Mouse (Mus musculus): Measurements from ENCODE around the gene Rpl27.
"Not testable (repeated sequence)": the region's sequence is repeated elsewhere in the genome, so short reads cannot be mapped to it uniquely, and the experiment has no call there.

Gene Rpl27

DNA sequence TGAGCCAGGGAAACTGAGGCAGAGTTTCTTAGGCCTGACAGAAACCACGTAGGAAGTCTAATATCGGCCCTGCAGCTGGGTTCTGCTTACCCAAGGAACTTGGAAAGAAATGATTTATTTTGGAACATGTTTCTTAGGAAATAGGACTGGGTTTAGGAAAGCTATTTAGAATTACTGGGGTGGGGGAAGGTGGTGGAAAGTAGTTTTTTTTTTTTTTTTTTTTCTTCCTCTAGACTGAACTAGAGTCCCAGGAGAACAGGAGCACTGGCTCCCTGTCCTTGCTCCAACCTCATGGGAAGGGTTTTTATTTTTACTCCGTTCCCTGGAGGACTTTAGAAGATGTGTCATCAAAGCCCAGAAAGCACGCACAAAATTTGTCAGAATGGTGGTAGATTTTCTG lies 27.1 kb downstream of the Rpl27 start:
- DNase-seq, result no peak

DNA sequence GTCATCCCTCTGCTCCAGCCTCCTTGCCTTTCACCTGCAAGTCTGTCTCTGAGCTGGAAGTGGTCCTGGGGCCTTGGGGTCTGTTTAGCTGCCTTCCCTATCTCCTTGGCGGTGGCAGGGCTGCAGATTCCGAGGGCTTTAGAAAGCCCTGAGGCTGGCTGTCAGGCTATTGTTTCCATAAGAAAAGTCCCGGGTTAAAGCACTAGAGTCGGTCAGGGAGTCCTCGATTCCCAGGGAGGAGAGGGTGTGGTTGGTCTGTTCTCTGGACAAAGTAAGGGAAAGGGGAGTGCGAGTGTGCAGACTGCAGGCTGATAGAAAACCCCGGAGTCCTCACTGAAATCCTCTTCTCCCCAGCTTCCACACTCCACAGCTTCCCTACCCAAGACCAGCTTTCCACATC lies 28.1 kb downstream of the Rpl27 start:
- DNase-seq, result no peak

DNA sequence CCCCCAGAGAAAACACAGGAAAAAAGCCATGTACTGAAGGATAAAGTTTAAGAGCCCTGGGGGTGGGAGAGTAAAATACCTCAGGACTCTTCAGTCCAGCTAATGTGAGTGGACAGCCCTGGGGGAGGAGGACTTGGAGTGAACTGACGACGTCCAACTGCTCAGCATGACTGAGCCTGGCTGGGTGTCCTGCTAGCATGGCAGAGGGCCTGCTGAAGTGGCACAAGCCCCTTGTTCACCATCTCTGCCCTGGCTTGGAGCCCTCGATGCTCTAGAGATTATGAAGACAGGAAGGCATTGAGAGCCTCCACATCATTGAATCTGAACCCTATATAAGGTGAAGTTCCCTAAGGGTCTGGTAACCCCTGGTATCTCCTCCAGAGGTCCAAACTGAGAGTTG lies 29.8 kb downstream of the Rpl27 start:
- DNase-seq, result no peak

DNA sequence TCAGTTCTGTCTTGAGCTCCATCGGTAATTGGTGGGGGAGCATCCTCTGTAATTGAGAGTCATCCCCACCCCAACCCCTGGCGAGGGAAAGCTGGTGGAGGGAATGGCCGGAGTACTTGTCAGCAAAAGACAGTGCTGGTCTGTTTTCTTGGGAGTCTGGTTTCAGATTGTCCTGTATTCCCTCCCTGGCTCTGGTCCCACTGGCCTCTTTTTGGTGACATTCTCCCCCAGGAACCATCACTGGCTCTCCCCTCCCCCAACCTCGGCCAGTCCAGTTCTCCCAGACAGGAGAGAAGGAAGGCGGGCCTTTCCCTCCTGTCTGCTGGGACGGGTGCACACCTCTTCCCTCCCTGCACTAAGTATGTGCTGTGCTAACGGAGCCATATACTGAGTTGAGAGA lies 30.2 kb downstream of the Rpl27 start:
- DNase-seq, result no peak

DNA sequence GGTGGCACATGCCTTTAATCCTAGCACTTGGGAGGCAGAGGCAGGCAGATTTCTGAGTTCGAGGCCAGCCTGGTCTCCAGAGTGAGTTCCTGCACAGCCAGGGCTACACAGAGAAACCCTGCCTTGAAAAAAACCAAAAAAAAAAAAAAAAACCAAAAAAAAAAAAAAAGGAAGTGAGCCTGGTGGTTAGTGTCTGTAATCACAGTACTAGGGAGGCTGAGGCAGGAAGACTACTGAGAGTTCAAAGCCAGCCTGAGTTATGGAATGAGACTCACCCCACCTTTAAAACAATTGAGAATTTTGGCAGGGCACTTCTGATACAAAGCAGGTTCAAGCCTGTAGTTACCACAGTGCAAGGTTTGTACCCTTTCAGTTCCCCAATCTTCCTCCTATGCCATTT lies 31.6 kb downstream of the Rpl27 start:
- not testable (repeated sequence) for DNase-seq

DNA sequence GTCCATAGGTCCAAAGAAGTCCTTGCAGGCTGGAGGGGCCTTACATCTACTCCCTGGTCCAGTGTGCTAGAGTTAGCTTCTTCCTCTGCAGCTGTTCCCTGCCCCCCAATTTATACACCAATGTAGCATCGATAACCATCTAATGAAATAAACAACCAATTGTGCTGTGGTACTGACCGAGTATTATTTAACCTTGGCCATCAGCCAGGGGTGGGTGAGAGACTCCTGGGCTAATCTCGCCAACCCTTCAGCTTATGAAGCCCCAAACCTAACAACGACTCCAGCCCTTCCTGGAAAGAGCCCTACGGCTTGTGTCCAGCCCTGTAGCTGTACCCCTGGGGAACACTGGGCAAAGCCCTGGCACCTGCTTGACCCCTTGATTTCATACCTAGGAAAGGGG lies 32.2 kb downstream of the Rpl27 start:
- no peak for DNase-seq

DNA sequence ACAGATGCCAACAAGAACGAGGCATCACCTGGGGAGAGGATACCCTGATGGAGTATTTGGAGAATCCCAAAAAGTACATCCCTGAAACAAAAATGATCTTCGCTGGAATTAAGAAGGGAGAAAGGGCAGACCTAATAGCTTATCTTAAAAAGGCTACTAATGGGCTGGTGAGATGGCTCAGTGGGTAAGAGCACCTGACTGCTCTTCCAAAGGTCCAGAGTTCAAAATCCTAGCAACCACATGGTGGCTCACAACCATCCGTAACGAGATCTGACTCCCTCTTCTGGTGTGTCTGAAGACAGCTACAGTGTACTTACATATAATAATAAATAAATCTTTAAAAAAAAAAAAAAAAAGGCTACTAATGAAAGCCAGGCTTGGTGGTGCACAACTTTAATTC lies 34.3 kb downstream of the Rpl27 start:
- not testable (repeated sequence) for DNase-seq

DNA sequence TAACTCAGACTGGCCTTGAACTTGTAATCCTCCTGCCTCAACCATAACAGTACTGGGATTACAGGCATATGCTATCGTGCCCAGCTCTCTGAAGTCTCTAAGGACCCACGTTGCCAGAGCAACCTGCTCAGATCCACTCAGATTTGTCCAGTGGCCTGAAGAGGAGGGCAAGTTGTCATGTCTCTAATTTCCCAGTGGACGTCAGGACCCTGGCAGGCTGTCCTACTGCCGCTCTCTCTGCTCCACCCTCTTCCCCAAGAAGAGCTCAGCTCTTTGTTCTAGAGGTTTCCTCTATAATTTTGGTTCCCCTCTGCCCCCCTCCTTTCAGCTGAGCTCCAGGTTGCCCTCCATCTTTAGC lies 35.1 kb downstream of the Rpl27 start:
- DNase-seq, result no peak

DNA sequence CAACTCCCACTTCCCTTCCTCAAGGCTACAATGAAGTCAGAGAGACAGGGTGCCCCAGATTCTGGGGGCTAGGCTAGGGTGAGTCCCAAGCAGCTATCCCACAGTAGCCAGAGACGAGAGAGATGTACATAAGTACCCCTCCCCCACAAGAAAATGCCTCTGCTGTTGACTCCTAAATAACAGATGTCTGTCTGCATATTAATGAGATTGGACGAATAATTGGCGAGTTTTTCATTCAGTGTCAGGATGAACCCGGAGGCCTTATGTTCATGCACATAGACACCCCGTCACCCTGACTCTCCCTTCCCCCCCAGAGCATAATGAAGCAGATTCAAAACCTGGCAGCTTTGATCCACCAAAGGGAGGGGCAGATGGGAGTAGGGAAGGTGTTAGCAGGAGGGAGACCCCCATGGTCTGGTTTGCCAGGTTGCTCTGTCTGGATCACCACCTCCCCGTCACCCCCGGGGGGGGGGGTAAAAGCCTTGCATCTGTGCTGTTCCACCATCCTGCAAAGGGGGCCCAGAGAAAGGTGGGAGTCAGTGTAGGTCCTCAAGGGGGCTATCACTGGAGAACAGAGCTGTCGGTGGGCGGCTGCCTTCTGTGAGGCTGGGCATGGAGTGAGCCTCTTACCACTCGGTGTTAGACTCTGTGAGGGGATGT lies 35.6 kb downstream of the Rpl27 start:
- no peak for DNase-seq

DNA sequence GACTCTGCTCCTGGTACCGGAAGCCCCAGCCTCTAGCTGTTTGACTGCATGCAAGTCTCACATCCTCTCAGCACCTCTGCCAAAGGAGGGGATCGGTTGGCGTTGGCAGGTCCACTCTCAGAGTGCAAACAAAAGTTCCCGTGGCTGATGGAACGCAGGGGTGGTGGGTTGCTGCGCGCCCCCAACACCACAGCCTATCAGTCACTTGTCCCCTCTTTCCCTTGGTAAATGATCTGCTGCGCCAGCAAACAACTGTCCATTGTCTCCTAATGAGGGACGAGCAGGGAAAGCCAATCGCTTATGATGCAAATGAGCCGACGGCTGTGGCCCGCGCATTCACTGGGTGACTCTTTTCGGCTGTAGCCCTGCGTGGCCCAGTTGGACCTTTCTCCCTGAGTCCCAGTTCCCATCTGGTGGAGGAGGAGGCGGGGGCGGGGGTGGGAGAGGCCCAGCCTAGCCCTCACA lies 37.1 kb downstream of the Rpl27 start:
- DNase-seq, result no peak

DNA sequence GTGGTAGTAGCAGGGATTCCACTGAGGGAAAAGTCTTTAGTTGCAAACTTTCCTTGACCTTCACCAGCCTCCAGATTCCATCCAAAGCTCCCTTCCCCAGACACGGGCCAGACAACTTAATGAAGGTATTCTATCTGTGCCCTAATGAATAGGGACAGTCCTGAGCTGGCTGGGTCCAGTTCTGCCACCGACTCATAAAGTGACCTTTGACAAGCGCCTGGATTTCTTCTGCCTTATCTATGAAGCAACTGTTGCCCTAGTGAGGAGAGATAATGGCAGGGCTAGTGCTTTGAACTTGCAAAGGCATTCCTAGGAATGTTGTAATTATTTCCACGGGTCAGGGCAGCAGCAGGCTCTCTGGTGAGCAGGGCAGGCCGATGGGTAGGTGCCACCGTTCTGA lies 38.8 kb downstream of the Rpl27 start:
- no peak for DNase-seq

DNA sequence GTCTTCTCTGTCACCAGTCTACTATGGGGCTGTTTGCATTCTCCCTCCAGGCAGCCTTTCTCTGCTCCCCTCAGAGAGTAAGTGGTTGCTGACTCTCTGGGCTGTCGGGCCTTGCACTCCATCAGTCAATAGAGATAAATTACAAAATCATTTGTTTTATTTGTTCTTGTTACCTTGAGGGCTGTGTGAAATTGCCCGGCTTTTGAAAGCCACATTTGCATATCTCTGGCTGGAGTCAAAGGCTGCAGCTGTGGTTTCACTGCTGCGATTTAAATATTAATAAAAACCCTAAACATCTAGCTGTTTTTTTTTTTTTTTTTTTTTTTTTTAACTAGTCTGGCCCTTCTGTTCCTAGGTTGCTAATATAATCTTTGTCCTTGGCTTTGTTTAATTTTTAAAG lies 41.7 kb downstream of the Rpl27 start:
- no peak for DNase-seq

DNA sequence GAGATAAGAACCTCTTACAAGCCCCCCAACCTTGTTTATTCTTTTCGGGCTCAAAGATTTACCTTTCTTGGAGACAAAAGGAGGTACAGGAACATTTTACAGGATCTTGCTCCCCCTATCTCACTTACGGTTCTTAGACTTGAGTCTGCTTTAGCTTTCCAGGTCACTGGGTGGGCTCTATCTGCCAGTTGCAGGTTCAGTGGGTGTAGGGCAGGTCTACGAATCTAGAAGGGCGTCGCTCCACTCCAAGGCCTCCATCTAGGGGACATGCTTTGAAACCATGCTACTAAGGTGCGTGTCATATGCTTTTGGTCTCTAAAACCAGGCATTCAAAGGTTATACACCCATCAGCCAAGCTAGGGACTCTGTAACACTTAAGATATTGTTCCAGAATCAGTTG lies 42.1 kb downstream of the Rpl27 start:
- DNase-seq, result no peak

DNA sequence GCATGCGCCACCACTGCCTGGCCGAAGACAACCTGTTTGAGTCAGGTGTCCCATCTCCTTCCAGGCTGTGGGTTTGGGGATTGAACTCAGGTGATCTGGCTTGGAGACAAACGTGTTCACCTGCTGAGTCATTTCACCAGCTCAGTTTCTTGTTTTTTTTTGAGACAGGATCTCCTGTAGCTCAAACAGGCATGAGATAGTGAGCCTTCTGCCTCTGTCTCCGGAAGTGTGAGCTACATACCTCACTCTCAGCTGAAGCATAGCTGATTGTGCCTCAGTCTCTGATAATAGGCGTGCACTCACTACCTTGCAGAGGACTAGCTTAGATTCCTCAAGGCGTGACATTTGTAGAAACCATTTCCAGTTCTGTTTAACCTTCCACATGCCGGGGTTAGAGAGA lies 42.7 kb downstream of the Rpl27 start:
- DNase-seq, result no peak

DNA sequence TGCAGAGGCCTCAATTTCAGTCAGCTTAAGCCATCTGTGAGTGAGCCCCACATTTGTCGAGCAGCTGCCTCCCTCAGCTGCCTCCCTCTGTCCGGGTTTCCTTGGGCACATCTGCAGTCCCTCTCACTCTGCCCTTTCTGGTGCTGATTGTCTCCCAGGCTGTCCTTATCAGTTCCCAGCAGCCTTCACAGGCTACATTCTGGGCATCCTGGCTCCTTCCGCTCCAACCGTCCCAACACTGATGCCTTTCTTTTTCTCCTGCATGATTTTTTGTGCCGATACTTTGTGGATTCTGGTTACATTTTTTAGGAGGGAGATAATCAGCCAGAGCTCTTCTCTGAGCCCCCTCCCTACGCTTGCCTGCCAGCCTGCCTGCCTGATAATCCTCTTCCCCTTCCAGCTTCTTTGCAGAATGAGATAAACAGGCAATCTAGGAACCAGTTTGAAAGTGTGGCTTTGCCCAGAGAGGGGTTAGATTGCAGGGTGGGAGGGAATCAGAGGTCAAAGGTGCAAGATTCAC lies 43.5 kb downstream of the Rpl27 start:
- no peak for DNase-seq

DNA sequence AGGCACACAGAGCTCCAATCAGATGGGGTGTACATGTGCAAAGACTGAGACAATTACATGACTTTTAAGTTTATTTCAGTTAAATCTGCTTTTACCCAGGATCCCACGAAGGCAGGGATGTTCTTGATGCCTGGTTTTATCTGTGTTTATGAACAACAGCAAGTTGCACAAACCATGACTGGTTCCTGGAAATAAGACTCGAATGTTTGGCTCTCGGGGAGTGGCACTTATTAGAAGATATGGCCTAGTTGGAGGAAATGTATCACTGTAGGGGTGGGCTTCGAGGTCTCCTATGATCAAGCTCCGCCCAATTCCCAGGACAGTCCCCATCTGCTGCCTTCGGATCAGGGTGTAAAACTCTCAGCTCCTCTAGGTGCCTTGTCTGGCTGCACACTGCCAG lies 44.0 kb downstream of the Rpl27 start:
- no peak for DNase-seq
